ENCODE assay signal across 10 mouse cellular contexts in genomic region chr14:17905627-17906026, GRCm38 (mm10).
"Had no signal": no experiment of that assay in that cellular context is flagged by ENCODE, and none has a peak within 500 bp of the region (broad histone marks: within the 10 kb centered on the region; RNA-seq: fewer than 3 reads in every experiment).

No protein-coding gene starts in this region.

- ATAC-seq: liver, postnatal 0 days; lung, postnatal 0 days; midbrain, embryonic 15.5 days had no signal

- DNase-seq: liver, postnatal 0 days; lung, adult 2 months; lung, postnatal 14 days; lung, postnatal 36 days; right cerebral cortex, postnatal 14 days; thymus, adult 2 months; thymus, postnatal 25 days; thymus, postnatal 4 days had no signal
